Mouse (Mus musculus): ENCODE results near the gene Gtf2a2. TPM values are rescaled to one million over a fixed set of nuclear protein-coding genes. Genes with fewer than 3 reads are reported as not detected.
"Not testable (repeated sequence)": the region's sequence is repeated elsewhere in the genome, so short reads cannot be mapped to it uniquely, and the experiment has no call there.

The Gtf2a2 gene
- polyA plus RNA-seq, 3 experiments from 2014 or later: 150 to 200 (median 179) TPM

DNA sequence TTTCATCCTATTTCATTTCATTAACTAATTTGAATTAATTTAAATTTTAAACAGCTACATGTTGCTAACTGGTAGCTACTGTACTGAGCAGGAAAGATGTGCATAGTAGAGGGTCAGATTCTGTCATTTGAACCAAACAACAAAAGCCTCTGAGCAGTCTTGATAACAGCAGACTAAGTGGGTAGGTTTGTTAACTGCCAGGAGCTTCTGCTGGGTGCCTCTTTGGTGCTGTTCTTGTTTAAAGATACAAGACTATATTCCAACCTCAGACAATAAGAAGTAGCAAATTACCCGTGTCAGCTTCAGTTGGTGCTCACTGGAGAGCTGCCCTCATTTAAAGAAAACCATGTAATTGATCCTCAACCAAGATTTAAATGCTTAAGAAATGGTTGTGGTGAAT is 9.3 kb downstream of the Gtf2a2 start:
- no peak for ATAC-seq

GRCm38 (mm10) chr9:70022083-70022482 is 9.7 kb downstream of the Gtf2a2 start:
- no peak for ATAC-seq

- ATAC-seq: not testable (repeated sequence)
Measured at GRCm38 (mm10) chr9:70023615-70024014, 11.3 kb downstream of the Gtf2a2 start.

DNA sequence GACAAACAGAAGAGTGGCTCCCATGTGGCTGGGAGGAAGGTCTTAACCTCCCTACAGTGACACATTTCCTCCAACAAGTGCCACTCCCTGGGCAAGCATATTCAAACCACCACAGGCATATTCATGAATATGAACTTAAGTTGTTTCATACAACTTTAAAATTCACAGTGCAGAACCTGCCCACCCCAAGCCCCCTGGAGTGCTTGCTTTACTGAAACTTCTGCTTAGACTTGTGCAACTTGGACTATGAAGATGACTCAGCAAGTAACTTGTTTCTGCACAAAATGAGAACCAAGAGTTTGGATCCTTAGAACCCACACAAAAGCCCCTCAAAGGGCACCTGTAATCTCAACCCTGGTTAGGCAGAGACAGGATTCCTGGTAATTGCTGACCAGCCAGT is 12.3 kb downstream of the Gtf2a2 start:
- ATAC-seq: no peak

GRCm38 (mm10) chr9:70025365-70026012 is 13.1 kb downstream of the Gtf2a2 start:
- no peak for ATAC-seq

- ATAC-seq: no peak
Measured at GRCm38 (mm10) chr9:70032167-70032566, 19.8 kb downstream of the Gtf2a2 start.

GRCm38 (mm10) chr9:70033056-70033455 is 20.7 kb downstream of the Gtf2a2 start:
- ATAC-seq: no peak

- ATAC-seq: no peak
Measured at GRCm38 (mm10) chr9:70034702-70035101, 22.4 kb downstream of the Gtf2a2 start.

DNA sequence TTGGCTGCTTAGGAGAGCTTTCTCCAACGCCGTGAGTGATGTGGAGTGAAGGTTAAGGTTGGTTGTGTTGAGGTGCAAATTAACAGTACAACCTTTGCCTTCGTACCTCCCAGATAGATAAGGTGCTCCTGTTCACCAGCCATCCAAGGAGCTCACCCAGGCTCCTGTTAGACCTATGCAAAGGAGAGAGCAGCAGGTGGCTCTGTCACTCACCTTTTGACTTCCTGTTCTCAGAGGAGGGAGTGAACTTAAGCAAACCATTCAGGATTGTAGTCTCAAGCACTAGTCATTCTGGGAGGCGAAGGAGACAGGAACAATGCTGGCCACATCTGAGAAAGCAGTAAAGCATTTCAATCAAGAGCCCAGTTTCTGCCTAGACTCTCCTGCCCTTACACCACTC is 24.3 kb downstream of the Gtf2a2 start:
- ATAC-seq: no peak

DNA sequence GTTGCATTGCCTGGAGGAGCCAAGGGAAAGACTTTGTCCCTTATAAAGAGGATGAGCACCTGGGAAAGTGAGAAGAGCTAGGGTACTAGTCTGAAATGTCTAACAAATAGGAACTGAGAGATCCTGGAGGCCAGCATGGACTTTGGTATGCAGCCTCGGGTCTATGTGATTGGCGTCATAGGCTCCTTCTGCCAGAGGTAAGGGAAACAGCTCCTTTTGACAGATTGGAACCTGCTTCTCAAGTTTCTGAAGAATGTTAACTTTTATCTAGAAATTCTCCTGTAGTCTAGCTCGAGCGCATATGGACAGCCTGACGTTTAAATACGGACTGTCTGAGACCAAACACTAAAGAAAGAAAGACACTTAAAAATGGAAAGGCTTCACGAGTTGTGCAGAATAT is 25.6 kb downstream of the Gtf2a2 start, which contains the start of gene Gcnt3:
Gene Gcnt3 (minus strand): TSS at position 101 of the 400 bp plus-strand sequence.
- ATAC-seq: no peak

DNA sequence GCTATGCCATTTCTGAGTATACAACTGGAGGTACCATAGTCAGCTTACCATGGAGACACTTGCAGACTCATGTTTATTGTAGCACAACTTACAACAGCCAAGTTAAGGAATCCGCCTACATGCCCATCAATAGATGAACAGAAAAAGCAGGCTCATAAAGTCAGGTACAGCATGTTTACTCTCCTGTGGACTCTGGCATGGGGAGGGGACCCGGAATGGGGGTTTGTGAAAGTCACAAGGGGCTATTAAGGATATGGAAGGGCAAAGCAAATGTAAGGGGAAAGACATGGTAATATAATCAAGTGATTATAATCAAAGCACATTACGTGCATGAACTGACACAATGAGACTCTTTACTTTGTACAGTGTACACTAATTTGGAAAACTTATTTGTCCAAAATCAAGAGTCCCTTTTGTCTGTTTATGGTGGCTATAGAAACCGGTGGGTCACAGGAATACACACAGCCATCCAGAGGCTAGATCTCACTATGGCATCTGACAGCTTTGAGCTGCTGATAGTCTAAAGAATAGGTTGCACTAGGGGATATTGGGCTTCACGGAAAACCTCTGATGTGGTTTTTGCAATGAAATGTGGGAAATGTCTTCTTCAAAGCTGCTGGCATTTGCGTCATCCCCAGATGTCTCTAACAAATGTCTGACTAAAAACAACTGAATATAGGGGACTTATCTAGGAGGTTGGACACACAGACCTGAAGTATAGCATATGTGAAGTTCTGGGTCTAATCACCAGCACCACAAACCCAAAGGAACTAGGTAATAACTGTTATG is 27.4 kb downstream of the Gtf2a2 start:
- peak; percentile 32 for ATAC-seq

- ATAC-seq: no peak
Measured at GRCm38 (mm10) chr9:70040570-70040969, 28.2 kb downstream of the Gtf2a2 start.

GRCm38 (mm10) chr9:70042137-70042536 is 29.8 kb downstream of the Gtf2a2 start:
- no peak for ATAC-seq

GRCm38 (mm10) chr9:70042935-70043334 is 30.6 kb downstream of the Gtf2a2 start:
- ATAC-seq: no peak

GRCm38 (mm10) chr9:70044865-70045264 is 32.5 kb downstream of the Gtf2a2 start:
- no peak for ATAC-seq

GRCm38 (mm10) chr9:70046255-70046654 is 33.9 kb downstream of the Gtf2a2 start:
- no peak for ATAC-seq

- ATAC-seq: no peak
Measured at GRCm38 (mm10) chr9:70047839-70048238, 35.5 kb downstream of the Gtf2a2 start.

DNA sequence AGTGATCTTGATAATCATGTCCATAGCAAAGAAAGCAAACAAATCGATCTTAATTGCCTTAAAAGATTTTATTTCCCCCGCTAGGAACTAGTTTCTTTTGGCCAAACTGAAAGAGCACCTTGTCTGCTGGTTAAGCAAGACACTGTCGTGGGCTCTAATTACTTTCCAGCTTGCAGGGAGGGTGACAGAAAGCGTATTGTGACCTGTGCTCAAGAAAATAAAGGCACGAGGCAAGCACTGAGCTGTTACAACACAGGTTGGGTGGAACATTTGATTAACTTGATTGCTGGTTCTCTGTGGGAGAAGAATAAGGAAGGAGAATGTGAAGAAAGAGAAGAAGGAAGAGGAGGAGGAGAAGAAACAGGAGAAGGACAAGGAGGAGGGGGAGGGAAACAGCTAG is 35.9 kb downstream of the Gtf2a2 start:
- no peak for ATAC-seq

- ATAC-seq: no peak
Measured at GRCm38 (mm10) chr9:70048751-70049415, 36.5 kb downstream of the Gtf2a2 start.

GRCm38 (mm10) chr9:70049416-70049783 is 37.0 kb downstream of the Gtf2a2 start:
- no peak for ATAC-seq

DNA sequence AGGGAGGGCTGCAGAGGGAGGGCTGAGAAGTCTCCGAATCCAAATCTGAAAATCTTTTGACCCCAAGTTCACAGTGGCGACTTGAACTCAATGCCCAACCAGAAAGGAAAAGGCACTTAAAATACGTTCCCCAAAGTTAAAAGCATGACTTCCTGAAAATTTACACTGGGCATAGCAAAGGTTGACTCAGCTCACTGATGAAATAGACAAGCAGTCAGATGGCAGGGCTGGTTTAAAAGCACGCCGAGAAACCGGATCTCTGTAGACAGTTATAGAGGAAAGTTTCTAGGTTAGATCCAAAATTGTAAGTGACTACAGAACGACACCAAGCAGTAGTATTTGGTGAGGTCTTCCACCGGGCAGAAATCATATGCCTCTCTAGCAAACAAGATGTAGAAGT is 37.5 kb downstream of the Gtf2a2 start:
- ATAC-seq: no peak

DNA sequence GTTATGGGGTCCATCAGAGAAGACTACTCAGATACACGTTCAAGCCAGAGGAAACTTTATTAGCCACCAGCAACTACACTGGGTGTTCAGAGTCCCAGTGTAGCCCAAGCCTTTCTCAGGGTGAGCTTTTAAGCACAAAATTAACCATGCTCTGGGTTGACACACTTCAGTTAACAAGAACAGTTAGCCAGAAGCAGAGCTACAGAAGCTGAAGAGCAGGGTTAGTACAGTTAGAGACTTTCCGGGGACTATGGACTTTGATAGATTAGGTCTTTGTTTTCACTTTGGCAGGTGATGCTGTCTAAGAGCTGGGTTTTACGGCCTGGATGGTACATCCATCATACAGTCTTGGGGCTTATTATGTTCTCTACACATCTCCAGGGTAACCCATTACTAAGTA is 40.4 kb downstream of the Gtf2a2 start:
- ATAC-seq: no peak

DNA sequence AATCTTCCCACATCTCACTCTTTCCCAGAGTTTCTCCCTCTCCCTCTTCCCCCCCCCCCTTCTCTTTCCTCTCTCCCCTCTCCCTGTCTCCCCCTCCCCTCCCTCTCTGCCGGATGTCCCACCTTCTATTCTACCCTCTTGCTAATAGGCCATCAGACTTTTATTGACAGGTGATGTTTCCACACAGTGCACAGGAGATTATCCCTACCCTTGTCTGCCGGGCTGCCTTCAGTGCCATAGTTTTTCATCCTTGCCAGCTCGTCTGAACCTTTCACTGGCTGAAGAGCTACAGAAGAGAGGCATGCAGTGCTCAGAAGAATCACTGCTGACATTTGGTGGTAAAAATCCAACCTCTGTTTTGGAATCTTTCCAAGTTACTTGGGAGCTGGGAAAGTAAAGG is 41.1 kb downstream of the Gtf2a2 start:
- ATAC-seq: no peak

GRCm38 (mm10) chr9:70062012-70062411 is 49.7 kb downstream of the Gtf2a2 start:
- ATAC-seq: no peak
